Mouse (Mus musculus): ENCODE results near the gene Fbxw4.

DNA sequence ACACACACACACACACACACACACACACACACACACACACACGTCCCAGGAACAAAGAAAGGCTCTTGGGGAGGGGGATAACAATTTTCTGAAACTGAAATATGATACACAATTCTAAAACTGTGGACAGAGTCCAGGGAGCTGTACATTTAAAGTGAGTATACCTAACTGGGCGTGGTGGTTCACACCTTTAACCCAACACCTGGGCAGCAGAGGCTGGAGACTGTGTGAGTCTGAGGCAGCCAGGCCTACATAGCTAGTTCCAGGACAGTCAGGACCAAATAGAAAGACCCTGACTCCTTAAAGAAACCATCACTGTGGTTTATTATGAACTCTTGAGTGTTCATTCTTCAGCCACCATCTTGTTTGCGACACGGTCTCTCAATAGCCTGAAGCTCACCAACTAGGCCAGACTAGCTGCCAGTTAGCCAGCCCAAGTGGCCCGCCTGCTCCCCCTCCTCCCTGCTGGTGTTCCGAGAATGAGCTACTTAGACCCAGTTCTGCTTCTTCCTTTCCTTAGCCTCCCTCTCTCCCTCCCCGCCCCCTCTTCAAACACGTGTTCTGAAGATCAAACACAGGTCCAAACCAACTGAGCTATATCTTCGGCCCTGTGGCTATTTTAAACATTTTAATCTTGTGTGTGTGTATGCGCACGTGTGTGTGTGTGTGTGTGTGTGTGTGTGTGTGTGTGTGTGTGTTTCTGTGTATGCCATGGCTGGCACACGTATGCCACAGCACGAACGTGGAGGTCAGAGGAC lies 40.2 kb downstream of the Fbxw4 start:
- TF ChIP-seq CTCF (IDR thresholded peaks at IDR 0.05; ENCODE audit: borderline replicate concordance, extremely low read depth, insufficient read depth, insufficient read length) (no peak), POLR2A (IDR thresholded peaks at IDR 0.05; ENCODE audit: borderline replicate concordance, extremely low read depth, insufficient read depth, insufficient read length, poor library complexity, severe bottlenecking) (no peak)
